Mouse (Mus musculus) cortical plate, adult 2 months (tissue): ENCODE data around the gene Adk. TPM values are rescaled to one million over a fixed set of nuclear protein-coding genes. Genes with fewer than 3 reads are reported as not detected.

Experiments
- H3K27ac ChIP-seq: fragments of 200-500 bp; 2 replicates; pipeline ENCODE4 v1.5.1; 2012; ENCODE audit warnings: low read length, control low read depth, inconsistent platforms; ENCODE audit not compliant: insufficient read depth
- H3K4me1 ChIP-seq: fragments of 200-500 bp; 2 replicates; pipeline ENCODE4 v1.6.1; 2011; ENCODE audit warnings: low read length; ENCODE audit not compliant: control insufficient read depth, insufficient read depth
- H3K4me3 ChIP-seq: fragments of 200-500 bp; 2 replicates; pipeline ENCODE4 v1.5.1; 2011; ENCODE audit warnings: mild to moderate bottlenecking, low read length, control low read depth; ENCODE audit not compliant: insufficient read depth
- CTCF ChIP-seq: fragments of 200-500 bp; IDR thresholded peaks from 2 replicates; pipeline ENCODE4 v1.5.1; 2011; ENCODE audit warnings: mild to moderate bottlenecking, control low read depth, low read length; ENCODE audit not compliant: insufficient read depth; ENCODE audit errors: extremely low read depth
- POLR2A ChIP-seq: fragments of 200-500 bp; IDR thresholded peaks from 2 replicates; pipeline ENCODE4 v1.6.1; 2011; ENCODE audit warnings: mild to moderate bottlenecking, low read length, control low read depth; ENCODE audit not compliant: insufficient read depth; ENCODE audit errors: extremely low read depth
- polyA plus RNA-seq: library from polyadenylated mRNA; depleted of rRNA; stranded (reverse); fragments of >200 nt; gene quantifications from 2 replicates; pipeline ENCODE4 v1.2.3, GENCODE M21; 2012

Adk gene
- polyA plus RNA-seq, 1 experiment: 65.2 TPM

DNA sequence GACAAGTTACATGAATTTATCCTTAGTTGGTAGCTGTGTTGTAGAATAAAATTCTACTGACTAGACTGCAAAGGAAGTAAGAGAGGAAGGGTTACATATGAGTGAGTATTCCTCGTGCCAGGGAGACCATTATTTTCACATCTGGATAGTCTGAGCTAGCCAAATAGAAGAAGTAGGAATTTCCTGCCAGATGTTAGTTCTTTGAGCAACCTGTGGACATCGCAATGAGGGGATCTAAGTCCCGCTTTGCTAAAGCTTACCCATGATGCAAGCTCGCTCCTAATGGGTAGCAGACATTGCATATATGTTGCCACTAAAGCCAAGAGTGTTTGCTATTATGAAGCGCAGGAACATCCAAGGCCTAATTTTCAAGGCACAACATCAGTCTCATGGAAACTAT, 381.6 kb downstream of the Adk start:
- no peak overlapping the region for H3K4me3 ChIP-seq
- no peak overlapping the region for H3K27ac ChIP-seq
- no peaks in the 10 kb centered on the region for H3K4me1 ChIP-seq
- no peak for TF ChIP-seq POLR2A
- no peak for TF ChIP-seq CTCF

DNA sequence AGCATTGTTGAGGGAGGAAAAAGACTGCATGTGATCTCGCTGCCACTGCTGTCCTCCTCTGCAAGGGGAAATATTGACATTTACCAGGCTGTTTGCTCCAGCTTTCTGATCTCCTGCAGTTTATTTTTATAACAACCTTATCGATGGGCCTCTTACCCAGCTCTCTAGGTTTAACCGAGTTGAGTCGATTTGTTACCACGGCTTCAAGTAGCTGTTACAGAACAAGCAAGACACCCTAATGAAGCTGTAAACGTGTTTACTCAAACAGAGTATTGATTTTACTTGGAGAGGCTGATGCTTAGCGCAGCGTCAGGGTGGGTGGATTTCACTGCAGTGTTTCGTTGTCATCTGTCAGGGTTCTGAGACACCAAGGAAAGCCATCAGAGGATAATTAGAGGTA, 382.3 kb downstream of the Adk start:
- Histone ChIP-seq H3K4me3 (no peak overlapping the region), H3K27ac (no peak overlapping the region), H3K4me1 (no peaks in the 10 kb centered on the region)
- TF ChIP-seq CTCF (no peak), POLR2A (no peak)

DNA sequence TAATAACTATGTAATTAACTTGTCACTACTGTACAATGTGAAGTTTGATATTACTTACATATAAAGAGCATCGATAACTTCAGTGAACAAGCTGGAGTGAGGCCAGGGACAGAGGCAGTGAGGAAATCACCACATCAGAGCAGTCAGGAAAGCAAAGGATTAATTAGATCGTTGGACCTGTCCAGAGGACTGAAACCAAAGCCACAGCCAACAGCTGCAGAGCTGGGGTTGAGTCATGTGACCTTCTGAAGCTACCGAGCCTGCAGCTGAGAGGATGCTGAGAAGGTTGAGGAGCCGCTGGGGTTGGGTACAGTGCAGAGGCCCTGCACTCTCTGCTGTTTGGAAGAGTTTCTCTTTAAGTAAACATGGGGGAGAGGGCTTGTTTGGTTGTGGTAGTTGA, 387.4 kb downstream of the Adk start:
- no peak for TF ChIP-seq POLR2A
- no peak for TF ChIP-seq CTCF
- H3K4me1 ChIP-seq: no peaks in the 10 kb centered on the region
- H3K27ac ChIP-seq: no peak overlapping the region
- no peak overlapping the region for H3K4me3 ChIP-seq

DNA sequence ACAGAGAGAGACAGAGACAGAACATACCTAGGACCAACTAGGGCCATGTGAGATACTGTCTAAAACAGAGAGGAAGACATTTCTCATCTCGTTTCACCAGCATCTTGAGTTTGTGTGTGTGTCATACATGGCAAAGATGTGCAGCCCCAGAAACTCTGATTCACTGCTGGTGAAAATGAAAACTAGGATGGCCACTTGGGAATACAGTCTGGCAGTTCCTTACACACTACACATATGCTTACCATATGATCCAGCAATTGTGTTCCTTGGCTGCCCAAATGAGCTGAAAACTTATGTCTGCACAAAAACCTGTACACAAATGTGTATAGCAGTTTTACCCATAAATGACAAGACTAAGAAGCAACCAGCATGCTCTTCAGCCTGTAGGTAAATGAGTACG, 388.2 kb downstream of the Adk start:
- no peak overlapping the region for H3K4me3 ChIP-seq
- no peaks in the 10 kb centered on the region for H3K4me1 ChIP-seq
- H3K27ac ChIP-seq: no peak overlapping the region
- no peak for TF ChIP-seq POLR2A
- no peak for TF ChIP-seq CTCF

DNA sequence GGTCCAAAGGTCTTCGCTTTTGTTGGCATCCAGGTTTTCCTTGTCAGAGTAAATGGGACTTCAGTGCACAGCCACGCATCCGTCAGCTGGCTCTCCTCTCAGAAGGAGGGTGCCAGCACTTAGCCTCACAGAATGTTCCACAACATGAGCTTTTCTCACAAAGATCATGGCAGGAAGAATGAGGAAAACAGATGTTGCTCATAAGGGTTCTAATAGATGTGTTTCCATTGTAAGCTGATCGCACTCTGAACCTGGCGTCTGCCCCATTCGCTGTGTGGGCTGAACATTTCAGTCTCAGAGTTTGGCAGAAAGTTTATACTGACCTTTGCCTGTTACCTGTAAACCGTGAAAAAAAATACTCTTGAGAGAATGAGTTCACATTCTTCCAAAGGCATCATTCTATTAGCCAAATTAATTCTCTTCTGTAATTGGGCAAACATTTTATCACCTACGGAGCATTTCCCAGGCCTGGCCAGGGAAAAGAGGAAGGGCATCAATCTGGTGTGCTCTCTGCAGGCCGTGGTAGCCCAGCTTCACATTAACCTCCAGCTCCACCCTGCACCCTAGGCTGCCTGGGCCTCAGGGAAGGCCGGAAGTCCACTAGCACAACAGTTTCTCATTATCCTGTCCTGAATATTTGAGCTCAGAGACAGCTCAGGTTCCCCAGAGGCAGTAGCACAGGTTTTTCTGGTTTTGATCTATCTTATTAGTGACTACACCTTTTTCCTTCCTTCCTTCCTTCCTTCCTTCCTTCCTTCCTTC, 389.6 kb downstream of the Adk start:
- H3K27ac ChIP-seq: no peak overlapping the region
- no peak for TF ChIP-seq POLR2A
- TF ChIP-seq CTCF: no peak
- H3K4me3 ChIP-seq: no peak overlapping the region
- no peaks in the 10 kb centered on the region for H3K4me1 ChIP-seq

DNA sequence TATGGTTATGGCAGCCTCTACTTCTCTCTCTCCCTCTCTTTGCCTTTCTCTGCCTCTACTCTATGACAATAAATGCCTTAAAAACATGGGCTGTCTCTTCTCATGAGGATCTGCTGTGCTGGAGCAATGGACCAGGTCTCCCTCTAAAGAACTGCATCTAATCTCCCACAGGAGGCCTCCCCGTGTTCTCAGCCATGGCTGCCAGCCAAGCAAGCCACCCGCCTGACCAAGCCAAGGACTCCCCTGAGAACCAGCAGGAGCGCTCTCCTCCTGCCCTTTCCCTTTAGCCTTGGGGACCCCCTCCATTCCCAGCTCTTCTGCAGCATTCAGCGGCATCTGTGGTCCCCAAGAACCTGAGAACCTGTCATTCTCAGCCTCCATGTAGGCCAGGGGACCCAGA, 400.2 kb downstream of the Adk start:
- TF ChIP-seq POLR2A (no peak), CTCF (no peak)
- no peak overlapping the region for H3K27ac ChIP-seq
- no peaks in the 10 kb centered on the region for H3K4me1 ChIP-seq
- H3K4me3 ChIP-seq: no peak overlapping the region

DNA sequence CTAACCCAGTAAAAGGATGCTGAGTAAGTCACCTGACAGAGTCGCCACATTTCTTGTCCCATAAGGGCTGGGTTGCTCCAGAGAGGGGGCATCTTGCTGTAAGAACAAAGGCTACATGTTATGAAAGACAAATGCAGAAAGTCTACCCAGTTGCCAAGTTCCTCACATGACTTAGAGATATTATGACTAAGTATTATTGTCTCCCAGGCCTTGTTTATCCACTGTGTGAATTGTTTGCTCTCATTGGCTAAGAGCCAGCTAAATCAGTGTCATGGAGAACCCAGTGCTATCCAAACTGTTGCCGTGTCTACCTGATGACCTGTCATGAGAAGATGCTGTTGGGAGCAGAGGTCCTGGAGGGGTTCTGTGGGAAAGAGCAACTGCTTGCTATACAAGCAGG, 401.5 kb downstream of the Adk start:
- H3K4me3 ChIP-seq: no peak overlapping the region
- no peaks in the 10 kb centered on the region for H3K4me1 ChIP-seq
- TF ChIP-seq CTCF: no peak
- no peak for TF ChIP-seq POLR2A
- H3K27ac ChIP-seq: no peak overlapping the region

DNA sequence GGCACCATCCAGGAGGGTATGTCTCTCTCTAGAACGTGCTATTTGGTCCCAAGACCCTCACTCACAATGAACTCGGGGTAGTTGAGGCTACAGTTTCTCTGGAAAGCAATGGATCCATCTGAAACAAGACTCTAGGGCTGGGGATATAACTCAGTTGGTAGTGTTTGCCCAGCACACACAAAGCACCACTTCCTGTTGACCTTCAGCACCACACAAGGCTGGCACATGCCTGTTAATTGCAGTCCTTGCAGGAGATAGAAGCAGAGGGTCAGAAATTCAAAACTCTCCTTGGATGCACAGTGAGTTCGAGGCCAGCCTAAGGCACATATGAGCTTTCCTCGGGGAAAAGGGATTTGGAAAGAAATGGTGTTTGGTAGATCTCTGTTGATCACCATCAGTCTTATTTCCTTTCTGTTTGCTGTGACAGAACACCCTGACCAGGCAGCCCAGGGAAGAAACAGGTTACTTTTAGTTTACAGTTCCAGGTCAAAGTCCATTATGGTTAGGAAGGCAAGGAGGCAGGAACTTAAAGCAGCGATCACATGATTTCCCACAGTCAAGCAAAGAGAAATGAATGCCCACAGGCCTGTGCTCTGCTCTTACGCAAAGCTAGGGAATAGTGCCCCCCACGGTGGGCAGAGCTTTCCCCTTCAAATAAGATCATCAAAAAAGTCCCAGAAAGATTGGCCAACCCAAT, 403.4 kb downstream of the Adk start:
- Histone ChIP-seq H3K4me1 (no peaks in the 10 kb centered on the region), H3K27ac (no peak overlapping the region), H3K4me3 (no peak overlapping the region)
- TF ChIP-seq POLR2A: no peak

DNA sequence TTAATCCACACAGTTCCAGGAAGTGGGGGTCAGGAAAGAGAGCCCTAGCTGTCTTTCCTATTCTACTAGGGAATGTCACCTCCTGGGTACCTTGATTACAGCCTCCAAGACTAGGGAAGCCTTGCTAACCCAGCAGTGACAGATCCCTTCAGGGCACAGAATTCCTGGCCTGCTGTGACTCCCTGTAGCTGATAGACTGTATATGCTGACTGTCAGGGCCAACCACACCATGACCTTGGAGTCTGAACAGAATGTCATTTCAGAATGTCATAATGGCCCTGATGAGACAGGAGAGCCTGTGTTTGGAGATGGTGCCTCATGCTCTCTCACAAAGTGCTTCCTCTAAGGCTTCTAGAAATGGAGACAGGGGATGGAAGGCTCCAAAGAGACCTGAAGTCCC, 404.2 kb downstream of the Adk start:
- TF ChIP-seq CTCF (no peak), POLR2A (no peak)
- H3K27ac ChIP-seq: no peak overlapping the region
- no peak overlapping the region for H3K4me3 ChIP-seq
- no peaks in the 10 kb centered on the region for H3K4me1 ChIP-seq

DNA sequence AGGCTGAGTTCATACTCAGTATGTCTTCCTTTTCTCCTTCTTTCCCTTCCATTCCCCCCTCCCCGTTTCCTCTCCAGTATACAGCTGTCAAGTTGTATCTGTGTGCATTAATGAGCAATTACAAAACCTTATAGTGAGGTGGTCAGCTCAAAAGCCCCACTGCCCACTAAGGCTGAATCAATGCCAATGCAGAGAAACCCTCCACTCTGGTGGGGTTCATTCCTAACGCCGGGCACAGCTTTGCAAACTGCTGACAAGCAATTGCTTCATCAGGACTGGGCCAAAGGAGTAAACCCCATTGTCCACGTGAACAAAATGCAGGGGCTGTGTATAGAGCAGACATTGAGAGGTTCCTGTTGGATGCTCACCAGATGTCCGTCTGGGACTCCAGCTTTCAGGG, 405.5 kb downstream of the Adk start:
- TF ChIP-seq POLR2A (no peak), CTCF (no peak)
- Histone ChIP-seq H3K27ac (no peak overlapping the region), H3K4me3 (no peak overlapping the region), H3K4me1 (no peaks in the 10 kb centered on the region)
